Mouse (Mus musculus): ENCODE results near the gene Gtdc1. TPM values are rescaled to one million over a fixed set of nuclear protein-coding genes. Genes with fewer than 3 reads are reported as not detected.
A peak's percentile ranks its signal among the peaks of the same experiment; 100 is the strongest.
"Not testable (repeated sequence)": the region's sequence is repeated elsewhere in the genome, so short reads cannot be mapped to it uniquely, and the experiment has no call there.

Gtdc1 gene
- total RNA-seq, 2 experiments from 2014 or later: 20.6 to 22.1 TPM

DNA sequence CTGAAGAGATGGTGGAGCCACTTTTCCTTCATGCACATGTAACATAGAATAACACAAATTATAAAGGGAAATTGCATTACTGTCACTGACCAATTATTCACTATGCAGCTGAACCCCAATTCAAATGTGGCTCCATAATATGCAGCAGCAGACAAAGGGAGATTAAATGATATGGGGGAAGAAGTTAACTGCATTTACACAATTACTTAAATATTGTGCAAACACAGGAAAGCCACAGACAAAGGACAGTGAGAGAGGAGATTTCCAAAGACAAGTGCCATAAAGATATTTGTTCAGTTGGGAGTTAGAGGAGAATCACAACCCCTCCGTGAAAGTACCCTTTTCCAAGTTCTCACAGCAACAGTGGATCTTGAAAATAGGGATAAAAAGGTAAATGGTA, 163.6 kb downstream of the Gtdc1 start:
- DNase-seq: no peak

DNA sequence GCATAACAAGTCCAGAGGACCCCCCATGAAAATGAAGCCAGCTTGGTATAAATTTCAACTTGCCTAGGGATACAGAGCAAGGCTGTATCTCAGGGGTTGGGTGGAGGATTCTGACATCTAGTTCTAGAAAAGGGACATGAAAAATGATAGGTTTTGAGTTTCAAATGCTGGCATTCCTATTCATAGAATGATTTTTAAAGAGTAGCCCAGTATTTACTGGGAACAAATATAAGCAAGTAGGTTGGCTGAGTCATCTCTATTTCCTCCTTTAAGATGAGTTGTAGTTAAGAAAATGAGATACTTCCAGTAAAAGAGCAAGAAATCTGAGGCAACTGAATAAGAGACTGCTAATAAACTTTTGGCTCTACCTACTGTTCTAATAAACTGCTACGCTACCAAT, 190.8 kb downstream of the Gtdc1 start:
- no peak for DNase-seq

DNA sequence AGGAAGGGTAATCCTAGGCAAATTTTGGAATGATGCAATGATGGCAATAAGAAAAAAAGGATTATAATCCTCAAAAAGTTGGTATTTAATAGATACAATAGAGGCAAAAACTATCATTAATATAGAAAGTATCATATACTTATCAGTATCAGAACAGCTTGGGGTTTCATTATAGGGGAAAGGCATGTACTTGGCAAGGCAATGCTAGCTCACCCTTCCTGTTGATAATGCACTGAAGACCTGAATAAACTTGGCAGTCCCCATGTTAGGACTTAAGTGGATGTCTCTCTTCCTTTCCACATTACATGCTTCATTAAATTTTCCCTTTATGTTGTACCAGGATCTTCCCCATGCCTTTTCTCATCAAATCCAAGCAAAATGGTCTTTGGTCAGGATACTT, 206.0 kb downstream of the Gtdc1 start:
- DNase-seq: no peak

DNA sequence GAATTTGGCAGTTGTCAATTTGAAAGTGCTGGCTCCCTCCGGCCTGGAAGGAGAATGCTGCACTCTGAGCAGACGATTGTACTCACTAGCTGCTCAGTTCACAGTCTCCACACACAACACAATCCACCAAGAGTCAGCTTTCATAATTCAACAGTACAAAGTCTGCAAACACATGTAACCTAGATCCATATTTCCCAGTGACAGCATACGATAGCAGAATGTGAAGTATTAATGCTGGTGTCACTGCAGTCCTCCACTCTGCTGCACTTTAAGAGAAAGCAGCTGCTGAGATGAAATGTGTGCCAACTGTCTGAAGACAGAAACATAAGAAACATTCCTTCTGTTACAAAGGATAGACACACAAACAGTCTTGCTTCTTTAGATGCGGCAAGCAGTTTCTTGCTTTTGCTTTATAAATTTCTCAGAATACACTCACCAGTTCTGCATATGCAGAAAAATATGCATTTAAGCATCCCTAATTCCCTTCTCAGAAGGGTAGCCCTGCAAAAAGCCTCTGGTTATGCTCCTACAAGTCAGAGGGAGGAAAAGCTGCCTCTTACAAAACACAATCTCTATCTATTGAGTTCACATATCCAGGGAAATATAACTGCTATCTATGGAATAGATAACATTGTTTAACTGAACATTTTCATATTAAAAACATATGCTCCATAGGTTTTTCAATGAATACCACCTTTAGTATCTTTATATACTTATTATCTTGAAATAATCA, 221.4 kb downstream of the Gtdc1 start:
- DNase-seq: peak; percentile 23 to 31

DNA sequence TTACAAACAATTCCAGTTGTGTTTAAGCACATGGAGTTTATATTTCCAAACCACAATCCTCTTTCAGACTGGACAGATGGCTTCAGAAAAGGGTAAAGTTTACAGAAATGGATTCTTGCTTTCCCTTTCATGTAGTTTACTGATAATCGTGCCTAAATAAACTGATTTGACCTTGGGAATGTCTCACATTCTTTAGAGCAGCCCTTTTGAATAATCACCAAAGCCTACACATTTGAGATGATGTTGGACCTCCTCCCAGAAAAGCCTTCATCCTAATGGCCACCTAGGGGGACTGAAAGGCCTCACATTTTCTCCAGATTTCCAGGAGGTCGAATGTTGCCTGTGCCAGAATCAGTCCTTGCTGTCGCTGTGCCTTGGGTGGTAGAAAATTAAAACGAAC, 227.2 kb downstream of the Gtdc1 start:
- DNase-seq: no peak

DNA sequence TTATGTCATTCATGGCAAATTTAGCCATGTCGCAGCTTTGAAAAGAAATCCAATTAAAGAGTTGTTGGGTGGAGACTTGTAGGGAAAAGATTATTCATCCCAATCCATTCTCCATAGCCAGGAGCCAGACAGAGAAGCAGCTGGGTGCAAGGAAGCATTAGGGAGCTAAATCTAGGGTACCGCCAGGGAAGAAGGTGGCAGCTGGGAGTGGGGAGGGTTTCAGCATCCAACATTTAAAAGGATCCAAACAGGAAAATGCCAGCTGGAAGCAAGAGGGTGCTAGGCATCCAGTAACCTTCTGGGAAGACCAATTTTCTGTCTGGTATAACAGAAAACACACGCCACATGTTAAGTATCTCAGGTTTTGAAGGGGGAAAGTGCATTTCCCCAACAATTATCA, 231.0 kb downstream of the Gtdc1 start:
- no peak for DNase-seq

DNA sequence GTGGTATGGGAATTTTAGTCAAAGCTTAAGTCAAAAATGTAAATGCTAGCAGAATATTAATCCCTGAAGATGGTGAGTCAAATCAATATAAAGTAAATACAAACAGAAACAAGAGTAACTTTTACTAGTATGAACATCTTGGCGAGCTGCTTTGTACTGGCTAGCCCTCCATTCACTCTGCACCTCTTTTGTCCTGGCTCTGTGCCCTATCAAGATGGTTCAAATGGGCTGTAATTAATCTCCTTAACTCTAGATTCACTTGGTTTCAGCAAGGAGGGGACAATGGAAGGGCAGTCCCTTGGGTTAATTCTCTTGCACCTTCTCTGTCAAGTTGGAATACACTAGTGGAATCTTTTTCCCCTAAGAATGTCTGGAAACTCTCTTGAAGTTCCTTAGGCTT, 233.6 kb downstream of the Gtdc1 start:
- DNase-seq: no peak

DNA sequence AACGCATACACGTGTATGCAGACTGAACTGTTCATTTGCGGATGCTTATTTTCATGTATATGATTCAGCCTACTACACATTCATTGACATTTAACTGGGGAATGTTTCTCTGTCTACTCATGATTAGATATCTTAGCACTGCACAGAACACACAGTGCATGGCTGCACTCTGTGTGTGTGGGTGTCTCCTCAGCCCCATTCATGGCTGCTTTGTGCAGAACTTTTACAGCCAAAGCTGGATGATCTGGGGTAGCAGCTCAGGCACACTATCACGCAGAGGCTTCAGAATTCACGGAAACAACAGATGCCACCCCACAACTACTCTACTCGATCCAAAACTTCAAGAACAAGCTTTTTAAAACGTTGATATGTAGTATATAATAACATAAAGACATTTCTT, 263.4 kb downstream of the Gtdc1 start:
- no peak for DNase-seq

DNA sequence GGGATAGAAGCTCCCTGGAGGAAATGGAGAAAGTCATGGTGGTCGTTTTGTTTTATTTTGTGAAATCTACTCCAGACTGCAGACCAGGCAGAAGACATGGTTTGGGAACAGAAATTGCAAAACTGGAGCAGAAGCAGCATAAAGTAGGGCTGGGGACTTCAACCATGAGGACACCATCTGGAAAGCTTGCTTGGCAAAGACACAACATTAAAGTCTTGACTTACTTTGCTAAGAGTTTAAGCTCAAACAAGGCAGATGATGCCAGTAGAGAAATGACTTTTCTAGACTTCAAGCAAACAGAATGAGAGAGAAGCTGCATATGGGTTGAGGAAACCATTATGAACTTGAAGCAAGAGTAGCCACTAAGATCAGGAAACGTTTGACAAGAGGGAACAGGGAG, 267.6 kb downstream of the Gtdc1 start:
- DNase-seq: no peak

DNA sequence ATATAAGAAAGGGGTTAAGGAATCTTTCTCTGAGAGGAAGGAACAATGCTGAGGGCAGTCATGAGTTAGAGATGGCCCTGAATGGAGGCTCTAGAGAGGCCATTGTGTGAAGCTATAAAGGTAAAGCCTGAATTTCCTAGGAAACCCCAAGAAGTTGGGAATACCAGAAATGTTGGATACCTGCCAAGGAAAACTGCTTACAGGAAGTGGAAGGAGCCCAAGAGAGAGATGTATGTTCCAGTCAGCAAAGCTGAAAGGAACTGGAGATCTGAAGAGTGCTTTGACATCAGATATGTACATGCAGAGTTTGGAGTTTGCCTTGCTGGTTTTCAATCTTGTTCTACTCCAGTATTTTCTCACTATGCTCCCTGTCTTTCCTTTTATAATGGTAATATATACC, 268.4 kb downstream of the Gtdc1 start:
- no peak for DNase-seq

DNA sequence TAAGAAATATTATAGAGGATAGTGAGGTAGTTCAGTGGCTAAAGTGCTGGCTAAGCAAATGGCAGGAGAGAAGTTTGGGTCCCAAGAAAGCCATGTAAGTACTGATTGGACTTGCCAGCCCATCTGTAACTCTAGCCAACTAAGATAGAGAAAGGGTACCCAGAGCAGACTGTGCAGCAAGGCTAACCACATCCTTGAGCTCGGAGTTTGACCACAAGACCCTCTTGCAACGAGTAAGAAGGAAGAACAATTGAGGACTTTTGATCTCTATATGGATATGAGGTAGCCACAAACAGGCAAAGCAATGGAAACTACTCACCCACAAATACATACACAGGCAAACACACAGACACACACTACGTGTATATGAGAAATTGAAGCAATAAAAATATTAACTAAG, 278.9 kb downstream of the Gtdc1 start:
- no peak for DNase-seq

DNA sequence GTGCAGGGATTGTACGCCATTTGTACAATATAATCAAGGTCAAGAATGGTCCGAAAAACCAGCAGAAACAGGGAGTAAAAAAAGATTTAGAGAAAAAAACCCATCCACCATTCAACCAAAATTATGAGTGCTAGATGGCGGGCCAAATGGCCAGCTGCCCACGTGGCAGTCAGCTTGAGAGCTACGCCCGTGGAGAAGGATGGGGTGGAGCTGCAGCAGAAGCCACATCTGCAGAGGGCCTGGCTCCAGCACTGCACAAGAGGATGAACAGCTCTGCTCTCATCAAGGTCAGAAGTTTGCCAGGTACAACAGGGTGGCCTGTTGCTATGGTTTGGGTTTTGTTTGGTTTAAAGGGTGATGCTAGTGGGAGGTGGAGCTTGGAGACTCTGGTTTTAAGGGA, 281.1 kb downstream of the Gtdc1 start:
- DNase-seq: no peak

DNA sequence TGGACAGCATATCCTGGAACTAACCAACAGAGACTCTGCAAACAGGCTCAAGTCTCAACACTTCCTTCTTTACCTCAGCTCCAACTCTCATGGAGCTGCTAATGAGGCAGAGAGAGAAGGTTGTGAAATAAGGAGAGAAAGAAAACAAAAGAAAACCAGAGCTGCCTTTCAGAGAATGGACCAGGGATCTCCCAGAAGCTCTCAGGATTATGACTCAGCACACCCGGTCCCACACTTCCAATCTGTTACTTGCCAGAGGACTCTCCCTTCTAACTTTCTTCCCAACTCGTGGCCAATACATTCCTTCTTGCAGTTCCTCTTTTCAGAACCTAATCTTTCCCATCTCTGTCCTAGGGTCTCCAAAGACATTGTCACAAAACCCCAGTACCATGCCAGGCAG, 288.1 kb downstream of the Gtdc1 start:
- DNase-seq: no peak

DNA sequence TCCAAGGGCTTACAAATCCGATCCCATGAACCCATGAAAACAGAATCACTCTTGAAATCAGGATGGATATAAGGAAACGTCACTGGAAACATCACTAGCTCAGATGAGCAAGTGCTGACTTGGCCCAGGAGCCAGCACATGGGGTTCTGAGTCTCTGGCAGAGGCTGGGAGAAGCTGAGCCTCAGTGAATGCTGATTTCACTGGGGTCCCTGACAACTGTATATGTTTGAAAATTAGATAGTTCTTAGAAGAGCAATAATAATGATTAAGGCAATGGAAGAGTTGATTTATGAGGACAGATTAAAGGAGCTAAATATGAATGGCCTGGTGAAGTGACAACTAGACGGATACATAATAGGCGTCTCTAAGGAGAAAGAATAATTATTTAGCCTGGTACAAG, 289.3 kb downstream of the Gtdc1 start:
- DNase-seq: no peak

DNA sequence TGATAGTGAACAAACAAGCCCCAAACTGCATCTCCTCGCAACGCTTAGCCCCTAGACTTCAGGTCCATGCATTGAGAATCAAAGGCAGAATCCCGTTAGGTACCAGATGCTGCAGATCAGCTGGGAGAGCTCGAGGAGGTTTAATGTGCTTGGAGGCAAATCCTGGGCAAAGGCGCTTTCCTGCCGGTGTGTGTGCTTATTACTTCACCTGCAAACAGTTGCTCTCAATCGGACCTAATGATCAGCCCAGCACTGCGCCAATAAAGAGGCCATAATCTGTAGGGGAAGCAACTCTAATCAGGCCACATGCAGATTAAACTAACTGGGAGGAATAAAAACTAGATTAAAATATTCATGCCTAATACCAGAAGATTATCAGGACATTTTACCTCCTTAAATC, 293.5 kb downstream of the Gtdc1 start:
- DNase-seq: no peak

DNA sequence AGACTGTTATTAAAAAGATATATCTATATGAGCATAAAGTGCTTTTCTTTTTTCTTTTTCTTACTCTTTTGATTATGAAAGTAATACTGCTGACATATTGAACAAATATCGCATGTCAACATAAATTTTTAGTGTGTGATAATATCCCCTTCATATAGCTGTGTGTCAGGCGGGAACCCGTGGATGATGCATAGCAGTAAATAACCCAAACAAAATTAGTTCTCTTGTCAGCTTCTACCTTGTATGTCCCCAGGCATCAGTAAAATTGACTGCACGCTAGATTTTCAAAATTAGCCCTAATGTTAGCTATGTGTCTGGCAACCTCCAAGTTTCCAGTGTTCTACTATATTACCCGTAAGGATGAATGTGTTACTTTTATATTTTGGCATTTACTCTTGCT, 294.4 kb downstream of the Gtdc1 start:
- no peak for DNase-seq

DNA sequence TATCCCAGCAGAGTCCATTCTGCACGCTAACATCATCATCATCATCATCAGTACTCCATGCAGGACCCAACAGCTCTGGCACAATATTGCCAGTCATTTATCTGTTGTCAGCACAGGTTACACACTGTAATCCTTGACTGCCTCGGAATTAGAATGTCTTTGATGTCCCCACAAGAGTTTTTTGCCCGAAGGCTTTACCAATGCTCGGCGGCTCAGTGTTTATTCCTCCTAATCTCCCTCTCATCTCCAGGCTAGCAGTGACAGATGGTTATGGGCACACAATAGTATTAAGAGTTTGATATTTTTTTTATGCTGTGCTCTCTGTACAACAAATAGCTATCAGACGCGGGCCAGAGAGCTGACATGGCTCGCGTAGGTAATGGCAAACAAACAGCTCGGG, 294.9 kb downstream of the Gtdc1 start:
- no peak for DNase-seq

DNA sequence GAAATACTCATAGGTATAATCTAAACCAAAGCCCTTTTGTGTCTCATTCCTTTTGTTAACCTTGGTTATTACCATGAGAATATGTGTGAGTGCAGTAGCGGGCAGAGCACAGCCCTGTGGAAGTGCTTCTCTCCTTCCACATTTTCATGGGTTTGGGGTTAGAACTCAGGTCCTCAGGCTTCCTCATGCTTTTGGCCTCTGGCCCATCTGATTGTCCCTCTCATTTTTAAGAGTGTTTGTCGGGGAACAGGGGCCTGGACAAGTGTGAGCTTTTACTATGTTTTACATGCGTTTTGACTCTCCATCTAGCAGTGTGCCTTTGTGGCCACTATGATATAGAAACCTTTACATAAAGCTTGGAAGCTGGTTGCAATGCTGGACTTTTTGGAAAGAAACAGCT, 296.4 kb downstream of the Gtdc1 start:
- DNase-seq: no peak

DNA sequence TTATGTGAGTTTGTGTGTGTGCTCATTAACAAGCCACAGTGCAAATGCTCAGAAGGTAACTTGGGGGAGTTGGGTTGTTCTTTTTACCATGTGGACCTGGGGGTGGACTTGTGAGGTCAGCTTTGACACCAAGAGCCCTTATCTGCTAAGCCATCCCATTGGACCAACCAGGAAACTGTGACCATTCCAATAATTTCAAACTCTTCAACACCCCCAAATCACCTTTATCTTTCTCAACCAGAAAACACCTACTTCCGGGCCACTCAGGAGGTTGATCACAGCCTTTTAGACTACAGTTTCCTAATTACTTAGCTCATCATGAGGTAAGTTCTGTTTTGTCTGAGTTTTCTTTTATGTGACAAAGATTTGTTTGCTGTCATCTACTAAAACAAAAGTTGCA, 298.7 kb downstream of the Gtdc1 start:
- no peak for DNase-seq

DNA sequence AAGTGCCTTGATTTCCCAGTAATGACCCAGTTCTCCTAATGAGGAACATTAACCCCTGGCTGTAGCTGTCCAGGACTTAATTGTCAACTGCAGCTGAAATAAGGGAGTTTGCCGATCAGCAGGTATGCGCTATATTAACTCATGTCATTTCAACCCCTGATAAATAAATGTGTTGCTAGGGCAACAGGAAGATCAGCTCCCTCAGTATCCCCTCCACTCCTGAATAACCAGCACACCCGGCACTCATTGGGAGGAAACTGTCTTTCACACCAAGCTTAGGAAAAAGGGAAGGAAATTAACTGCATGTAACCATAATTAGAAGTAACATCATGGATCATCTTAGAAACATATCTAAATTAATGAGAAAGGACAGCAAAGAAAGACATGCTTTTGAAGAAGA, 302.3 kb downstream of the Gtdc1 start:
- no peak for DNase-seq

DNA sequence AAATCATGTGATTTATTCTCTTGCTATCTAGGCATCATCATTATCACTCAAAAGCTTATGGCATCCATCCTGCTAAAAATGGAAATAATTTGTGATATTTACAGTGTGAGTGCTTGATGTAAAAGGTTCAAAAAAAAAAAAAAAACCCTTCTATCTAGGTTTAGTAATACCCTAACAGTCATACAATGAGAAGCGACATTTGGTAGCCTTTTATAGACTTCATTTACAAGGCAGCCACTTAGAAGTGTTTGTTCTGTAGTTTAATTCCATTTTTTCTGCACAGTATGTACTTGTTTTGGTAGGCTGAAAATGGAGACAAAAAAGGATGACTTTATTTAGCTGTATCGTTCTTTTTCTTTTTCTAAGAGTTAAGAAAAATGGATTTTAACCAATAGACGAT, 305.0 kb downstream of the Gtdc1 start:
- no peak for DNase-seq

DNA sequence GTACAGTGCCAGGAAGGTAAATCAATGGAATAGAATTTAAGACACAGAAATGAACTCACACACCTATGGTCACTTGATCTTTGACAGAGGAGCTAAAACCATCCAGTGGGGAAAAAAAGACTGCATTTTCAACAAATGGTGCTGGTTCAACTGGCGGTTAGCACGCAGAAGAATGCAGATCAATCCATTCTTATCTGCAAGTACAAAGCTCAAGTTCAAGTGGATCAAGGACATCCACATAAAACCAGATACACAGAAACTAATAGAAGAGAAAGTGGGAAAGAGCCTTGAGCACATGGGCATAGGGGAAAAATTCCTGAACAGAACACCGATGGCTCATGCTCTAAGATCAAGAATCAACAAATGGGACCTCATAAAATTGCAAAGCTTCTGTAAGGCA, 327.8 kb downstream of the Gtdc1 start:
- not testable (repeated sequence) for DNase-seq

DNA sequence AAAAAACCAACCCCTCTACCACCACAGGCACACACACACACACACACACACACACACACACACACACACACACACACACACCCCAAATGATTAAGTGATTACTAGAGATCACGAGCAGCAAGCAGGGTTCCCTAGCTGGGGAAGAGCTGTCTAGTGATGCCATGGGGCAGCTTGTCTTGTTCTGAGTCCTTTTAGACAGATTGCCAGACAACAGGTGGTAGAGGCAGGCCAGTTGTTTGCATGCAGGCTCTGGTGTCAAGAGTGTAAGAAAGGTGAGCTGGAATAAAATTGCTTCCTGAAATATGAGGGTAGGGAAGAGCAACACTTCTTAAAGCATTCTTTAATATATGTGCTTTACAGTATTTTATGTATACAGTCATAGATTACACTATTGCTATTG, 333.2 kb downstream of the Gtdc1 start:
- DNase-seq: no peak

DNA sequence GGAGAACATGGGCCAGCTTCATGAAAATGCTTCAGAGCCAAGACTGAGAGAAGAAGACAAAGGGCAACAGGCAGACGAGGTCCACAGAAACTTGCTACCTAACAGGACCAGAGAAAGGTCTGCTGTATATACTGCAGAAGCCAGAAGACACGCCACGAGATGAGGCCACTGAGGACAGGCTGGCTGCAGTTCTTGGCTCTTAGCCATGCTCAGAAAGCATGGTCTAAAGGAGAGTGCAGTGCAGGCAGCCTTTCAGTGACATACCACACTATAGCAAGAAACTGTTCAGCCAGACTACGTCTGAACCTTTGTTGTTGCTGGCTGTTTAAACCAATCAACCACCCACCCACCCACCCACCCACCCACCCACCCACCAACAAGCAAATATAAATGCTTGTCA, 336.6 kb downstream of the Gtdc1 start:
- no peak for DNase-seq

DNA sequence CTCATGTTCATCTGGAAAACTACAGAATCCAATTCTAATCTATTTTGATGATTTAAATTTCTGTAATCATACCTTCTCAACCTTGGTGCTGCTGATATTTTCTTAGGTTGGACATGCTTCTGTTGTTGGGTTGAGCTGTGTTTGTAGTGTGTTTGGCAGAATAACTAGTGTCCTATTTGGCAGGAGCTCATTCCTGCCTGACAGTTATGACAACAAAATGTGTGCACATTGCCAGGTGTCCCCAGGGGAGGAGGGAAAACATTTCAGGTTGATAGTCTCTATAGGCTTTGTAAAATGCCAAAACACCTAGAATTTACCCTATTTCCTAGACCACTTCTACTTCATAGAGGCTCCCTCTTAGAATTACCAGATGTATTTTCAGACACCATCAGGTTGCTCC, 343.4 kb downstream of the Gtdc1 start:
- DNase-seq: no peak

Measured in heart, adult 18-20 months (tissue).